Mouse (Mus musculus) midbrain, embryonic 15.5 days (tissue): ENCODE measurements around the gene Ulk4. TPM values are rescaled to one million over a fixed set of nuclear protein-coding genes. Genes with fewer than 3 reads are reported as not detected.
A peak's percentile ranks its signal among the peaks of the same experiment; 100 is the strongest.

Source experiments
- ATAC-seq: fragments of 200-750 bp; cut with Nextera tagmentation; replicated peaks from 2 replicates; pipeline ENCODE4 v1.8.0; 2017; ENCODE audit warnings: moderate TSS enrichment
- H3K27ac ChIP-seq: fragments of 300-500 bp; sonication (generic); 2 replicates; pipeline ENCODE4 v1.5.1; 2015; ENCODE audit warnings: mild to moderate bottlenecking, inconsistent platforms
- H3K27me3 ChIP-seq: fragments of 300-500 bp; sonication (generic); replicated peaks from 2 replicates; pipeline ENCODE4 v1.6.1; 2015; ENCODE audit warnings: inconsistent platforms
- H3K36me3 ChIP-seq: fragments of 300-500 bp; sonication (generic); replicated peaks from 2 replicates; pipeline ENCODE4 v1.6.1; 2015; ENCODE audit warnings: inconsistent platforms
- H3K4me1 ChIP-seq: fragments of 300-500 bp; sonication (generic); 2 replicates; pipeline ENCODE4 v1.6.1; 2015; ENCODE audit warnings: inconsistent platforms
- H3K4me2 ChIP-seq: fragments of 300-500 bp; sonication (generic); 2 replicates; pipeline ENCODE4 v1.6.1; 2015; ENCODE audit warnings: inconsistent platforms, mild to moderate bottlenecking, moderate library complexity
- H3K4me3 ChIP-seq: fragments of 300-500 bp; sonication (generic); 2 replicates; pipeline ENCODE4 v1.5.1; 2015; ENCODE audit warnings: mild to moderate bottlenecking, inconsistent platforms
- H3K9ac ChIP-seq: fragments of 300-500 bp; sonication (generic); 2 replicates; pipeline ENCODE4 v1.6.1; 2015; ENCODE audit warnings: mild to moderate bottlenecking, inconsistent platforms
- H3K9me3 ChIP-seq: fragments of 300-500 bp; sonication (generic); 2 replicates; pipeline ENCODE4 v1.6.1; 2016; ENCODE audit warnings: inconsistent platforms
- WGBS: fragments of 180-500 bp; shearing (Covaris S2); methylation state at CpG from one replicate; pipeline ENCODE4 v1.1.7; 2015; ENCODE audit warnings: mixed read lengths; 5-methylcytosine and 5-hydroxymethylcytosine counted together
- polyA plus RNA-seq: library from polyadenylated mRNA; unstranded; fragments of >200 nt; fragmentation: Nextera tagmentation; extraction: Ambion mirVana; gene quantifications from 2 replicates; pipeline ENCODE4 v1.2.1, GENCODE M21; 2015

Ulk4 gene
- polyA plus RNA-seq, 1 experiment from 2014 or later: 92.9 TPM

- no peak overlapping the region for H3K4me2 ChIP-seq
- no peaks in the 10 kb centered on the region for H3K9me3 ChIP-seq
- no peak for ATAC-seq
These were observed 115.0 kb downstream of the Ulk4 start for GRCm38 (mm10) chr9:121161818-121162565.

GRCm38 (mm10) chr9:121156253-121156831 lies 120.7 kb downstream of the Ulk4 start:
- ATAC-seq: no peak
- H3K27me3 ChIP-seq: no peaks in the 10 kb centered on the region
- H3K27ac ChIP-seq: no peak overlapping the region
- no peak overlapping the region for H3K4me2 ChIP-seq
- WGBS: 79% methylated on average over 9 of the region's 9 CpGs
- H3K4me3 ChIP-seq: no peak overlapping the region
- no peaks in the 10 kb centered on the region for H3K36me3 ChIP-seq
- H3K9ac ChIP-seq: no peak overlapping the region
- no peaks in the 10 kb centered on the region for H3K4me1 ChIP-seq
- H3K9me3 ChIP-seq: no peaks in the 10 kb centered on the region

More at GRCm38 (mm10) chr9:121161818-121162565, 115.0 kb downstream of the Ulk4 start:
- Histone ChIP-seq H3K36me3 (no peaks in the 10 kb centered on the region), H3K4me3 (no peak overlapping the region), H3K4me1 (no peaks in the 10 kb centered on the region), H3K27me3 (no peaks in the 10 kb centered on the region), H3K9ac (no peak overlapping the region), H3K27ac (no peak overlapping the region)
- 92% methylated on average over 12 of the region's 12 CpGs for WGBS

DNA sequence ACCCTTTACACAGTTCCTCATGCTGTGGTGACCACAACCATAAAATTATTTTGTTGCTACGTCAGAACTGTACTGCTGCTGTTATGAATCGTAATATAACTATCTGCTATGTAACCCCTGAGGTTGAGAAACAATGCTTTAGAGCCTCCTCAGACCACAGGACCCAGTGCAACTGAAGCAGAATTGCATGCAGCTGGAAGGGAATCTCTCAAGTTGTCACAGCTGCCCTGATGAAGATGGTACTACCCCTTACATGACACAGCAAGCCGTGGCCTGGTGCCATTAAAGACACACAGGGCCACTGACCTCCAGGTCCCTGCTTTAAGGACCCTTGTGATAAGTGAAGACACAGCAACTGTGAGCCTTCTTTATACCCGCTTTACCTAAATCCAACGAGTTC lies 123.7 kb downstream of the Ulk4 start:
- H3K4me1 ChIP-seq: peaks cover 8% of the 10 kb centered on the region; the same call in 1 of the 2 replicates
- no peak for ATAC-seq
- H3K9ac ChIP-seq: no peak overlapping the region
- no peak overlapping the region for H3K4me3 ChIP-seq
- no peaks in the 10 kb centered on the region for H3K9me3 ChIP-seq
- 94% methylated on average over 5 of the region's 5 CpGs for WGBS
- H3K36me3 ChIP-seq: no peaks in the 10 kb centered on the region
- no peak overlapping the region for H3K4me2 ChIP-seq
- no peak overlapping the region for H3K27ac ChIP-seq
- no peaks in the 10 kb centered on the region for H3K27me3 ChIP-seq

DNA sequence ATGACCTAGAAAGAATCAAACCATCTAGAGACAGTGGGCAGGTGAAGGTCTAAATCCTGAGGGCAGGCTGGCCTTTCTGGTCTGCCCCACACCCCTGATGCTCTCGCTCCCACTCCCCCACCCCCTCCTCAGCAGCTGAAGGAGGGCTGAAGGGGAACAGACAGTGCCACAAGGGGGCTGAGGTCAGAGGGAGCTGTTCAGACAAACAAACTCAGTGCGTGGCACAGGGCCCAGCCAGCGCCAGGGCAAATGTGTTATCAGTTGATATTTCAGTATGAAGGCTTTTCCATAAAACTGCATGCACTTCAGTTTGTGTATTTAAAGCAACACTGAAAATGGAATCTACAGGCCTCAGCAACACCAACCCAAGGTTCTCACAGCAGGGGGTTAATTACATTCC lies 128.4 kb downstream of the Ulk4 start:
- H3K9me3 ChIP-seq: no peaks in the 10 kb centered on the region
- 17% methylated on average over 3 of the region's 3 CpGs for WGBS
- no peaks in the 10 kb centered on the region for H3K36me3 ChIP-seq
- no peak overlapping the region for H3K4me2 ChIP-seq
- no peaks in the 10 kb centered on the region for H3K27me3 ChIP-seq
- H3K27ac ChIP-seq: no peak overlapping the region
- no peak overlapping the region for H3K4me3 ChIP-seq
- no peak overlapping the region for H3K9ac ChIP-seq
- H3K4me1 ChIP-seq: peaks cover 9% of the 10 kb centered on the region; the same call in 1 of the 2 replicates
- no peak for ATAC-seq

- H3K4me1 ChIP-seq: no peaks in the 10 kb centered on the region
- no peak for ATAC-seq
- H3K36me3 ChIP-seq: no peaks in the 10 kb centered on the region
- no peak overlapping the region for H3K9ac ChIP-seq
- H3K9me3 ChIP-seq: no peaks in the 10 kb centered on the region
- H3K4me2 ChIP-seq: no peak overlapping the region
- WGBS: 88% methylated on average over 6 of the region's 6 CpGs
- H3K27me3 ChIP-seq: no peaks in the 10 kb centered on the region
- H3K27ac ChIP-seq: no peak overlapping the region
- no peak overlapping the region for H3K4me3 ChIP-seq
These were observed 133.8 kb downstream of the Ulk4 start for GRCm38 (mm10) chr9:121143208-121143607.

GRCm38 (mm10) chr9:121132549-121132948 lies 144.4 kb downstream of the Ulk4 start:
- no peak overlapping the region for H3K27ac ChIP-seq
- H3K27me3 ChIP-seq: no peaks in the 10 kb centered on the region
- ATAC-seq: no peak
- no peaks in the 10 kb centered on the region for H3K9me3 ChIP-seq
- no peak overlapping the region for H3K9ac ChIP-seq
- no peak overlapping the region for H3K4me2 ChIP-seq
- no peaks in the 10 kb centered on the region for H3K4me1 ChIP-seq
- WGBS: 78% methylated on average over 6 of the region's 6 CpGs
- H3K36me3 ChIP-seq: no peaks in the 10 kb centered on the region
- H3K4me3 ChIP-seq: no peak overlapping the region

- 68% methylated on average over 2 of the region's 2 CpGs for WGBS
- H3K4me1 ChIP-seq: peaks cover 4% of the 10 kb centered on the region; the same call in 1 of the 2 replicates
- no peak overlapping the region for H3K4me2 ChIP-seq
- no peak for ATAC-seq
- no peak overlapping the region for H3K27ac ChIP-seq
- H3K9me3 ChIP-seq: no peaks in the 10 kb centered on the region
- H3K4me3 ChIP-seq: no peak overlapping the region
- H3K27me3 ChIP-seq: no peaks in the 10 kb centered on the region
- no peak overlapping the region for H3K9ac ChIP-seq
- H3K36me3 ChIP-seq: no peaks in the 10 kb centered on the region
These were observed 147.5 kb downstream of the Ulk4 start for GRCm38 (mm10) chr9:121129533-121129932.

DNA sequence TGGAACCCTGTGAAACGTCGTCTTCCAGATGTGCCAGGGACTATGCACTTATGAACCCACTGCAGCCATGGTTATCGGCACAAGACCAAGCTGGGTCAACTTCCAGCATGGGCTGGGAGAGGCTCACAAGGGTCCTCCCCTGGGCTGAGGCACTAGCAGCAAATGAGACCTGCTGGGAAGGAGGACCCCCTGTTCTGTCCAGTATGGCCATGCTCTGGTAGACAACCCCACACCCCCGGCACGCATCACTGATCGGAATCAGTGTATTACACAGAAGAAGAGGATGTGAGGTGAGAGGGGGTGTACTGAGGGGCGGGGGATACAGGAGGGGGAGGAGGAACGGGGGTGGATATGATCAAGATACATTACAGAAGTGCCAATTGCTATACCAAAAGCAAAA lies 148.1 kb downstream of the Ulk4 start:
- ATAC-seq: no peak
- Histone ChIP-seq H3K4me1 (peaks cover 4% of the 10 kb centered on the region; the same call in 1 of the 2 replicates), H3K36me3 (no peaks in the 10 kb centered on the region), H3K9ac (no peak overlapping the region), H3K27me3 (no peaks in the 10 kb centered on the region), H3K9me3 (no peaks in the 10 kb centered on the region), H3K4me3 (no peak overlapping the region), H3K4me2 (no peak overlapping the region), H3K27ac (no peak overlapping the region)
- WGBS: 83% methylated on average over 8 of the region's 8 CpGs

- H3K4me1 ChIP-seq: peaks cover 4% of the 10 kb centered on the region; the same call in 1 of the 2 replicates
- no peaks in the 10 kb centered on the region for H3K36me3 ChIP-seq
- WGBS: 52% methylated on average over 2 of the region's 2 CpGs
- ATAC-seq: peak; percentile 81; the same call in 1 of the 2 replicates
- H3K9me3 ChIP-seq: no peaks in the 10 kb centered on the region
- H3K27ac ChIP-seq: 0 out of 2 replicates have a peak overlapping the region, but pooled peaks have one; percentile 9
- H3K4me3 ChIP-seq: no peak overlapping the region
- H3K4me2 ChIP-seq: no peak overlapping the region
- no peaks in the 10 kb centered on the region for H3K27me3 ChIP-seq
- H3K9ac ChIP-seq: no peak overlapping the region
These were observed 150.0 kb downstream of the Ulk4 start for GRCm38 (mm10) chr9:121127025-121127424.

DNA sequence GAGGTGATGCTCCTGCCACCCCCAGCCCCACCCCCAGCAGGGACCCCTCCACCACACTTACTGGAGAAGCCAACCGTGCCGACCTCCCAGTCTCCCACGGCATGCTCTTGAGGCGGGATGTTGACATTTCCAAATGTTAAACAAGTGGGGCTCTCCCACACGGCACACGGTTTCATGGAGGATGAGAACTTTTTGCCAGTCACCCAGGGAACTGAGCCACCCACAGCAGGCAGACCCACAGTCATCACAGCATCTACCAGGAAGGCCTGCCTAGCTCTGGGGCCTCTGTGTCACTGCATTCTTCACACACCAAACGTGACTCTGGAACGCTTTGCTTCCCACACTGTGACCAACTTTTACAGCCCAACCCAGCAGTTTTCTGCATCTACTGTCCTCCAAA lies 152.3 kb downstream of the Ulk4 start:
- no peak overlapping the region for H3K27ac ChIP-seq
- H3K27me3 ChIP-seq: no peaks in the 10 kb centered on the region
- H3K36me3 ChIP-seq: no peaks in the 10 kb centered on the region
- no peak overlapping the region for H3K4me3 ChIP-seq
- WGBS: 86% methylated on average over 8 of the region's 8 CpGs
- H3K9ac ChIP-seq: no peak overlapping the region
- ATAC-seq: no peak
- peaks cover 4% of the 10 kb centered on the region; the same call in 1 of the 2 replicates for H3K4me1 ChIP-seq
- no peaks in the 10 kb centered on the region for H3K9me3 ChIP-seq
- no peak overlapping the region for H3K4me2 ChIP-seq

DNA sequence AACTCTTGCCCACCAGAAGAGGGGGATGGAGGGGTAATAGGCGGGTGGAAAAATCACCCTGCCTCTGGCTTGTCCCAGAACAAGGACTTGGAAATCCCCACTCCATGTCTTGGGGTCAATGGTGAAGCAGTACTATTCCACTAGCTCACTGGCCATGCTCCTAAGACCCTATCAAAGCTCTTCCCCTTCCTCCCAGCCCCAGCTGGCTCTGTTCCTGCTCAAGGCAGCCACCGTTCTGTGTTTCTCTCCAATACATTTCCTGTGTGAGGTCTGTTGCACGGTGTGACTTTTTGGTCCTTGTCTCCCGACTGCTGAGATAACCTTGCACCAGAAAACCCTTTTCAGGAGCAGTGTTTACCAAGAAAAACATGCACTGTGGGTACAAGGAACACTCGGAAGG lies 155.0 kb downstream of the Ulk4 start:
- H3K9me3 ChIP-seq: no peaks in the 10 kb centered on the region
- no peak overlapping the region for H3K27ac ChIP-seq
- no peak for ATAC-seq
- 78% methylated on average over 5 of the region's 5 CpGs for WGBS
- H3K4me2 ChIP-seq: no peak overlapping the region
- peaks cover 2% of the 10 kb centered on the region; the same call in 1 of the 2 replicates for H3K4me1 ChIP-seq
- no peaks in the 10 kb centered on the region for H3K36me3 ChIP-seq
- H3K27me3 ChIP-seq: no peaks in the 10 kb centered on the region
- H3K4me3 ChIP-seq: no peak overlapping the region
- H3K9ac ChIP-seq: no peak overlapping the region

GRCm38 (mm10) chr9:121117936-121118335 lies 159.1 kb downstream of the Ulk4 start:
- Histone ChIP-seq H3K9me3 (no peaks in the 10 kb centered on the region), H3K36me3 (no peaks in the 10 kb centered on the region), H3K9ac (no peak overlapping the region), H3K4me2 (no peak overlapping the region), H3K4me1 (0 out of 2 replicates have a peak, but pooled peaks cover 4% of the 10 kb centered on the region), H3K27me3 (no peaks in the 10 kb centered on the region), H3K27ac (no peak overlapping the region), H3K4me3 (no peak overlapping the region)
- WGBS: 82% methylated on average over 4 of the region's 4 CpGs
- ATAC-seq: no peak

DNA sequence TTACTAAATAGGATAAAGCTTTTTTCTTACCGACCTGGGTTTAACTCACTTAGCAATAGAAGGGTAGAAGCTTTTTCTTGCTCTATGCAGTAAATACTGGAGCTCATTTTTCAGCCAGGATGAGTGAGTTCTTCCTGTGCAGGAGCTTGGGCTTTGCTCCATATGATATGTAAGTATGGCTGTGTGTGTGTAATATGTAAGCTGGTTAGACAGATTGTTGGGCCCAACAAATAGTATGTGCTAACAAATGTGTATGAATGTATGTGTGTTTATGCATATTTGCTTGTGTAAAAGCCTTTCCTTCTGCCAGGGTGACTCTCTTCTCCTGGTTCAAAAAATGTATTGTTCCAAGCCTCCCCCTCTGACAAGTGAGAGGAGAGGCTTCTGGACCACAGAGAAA lies 164.9 kb downstream of the Ulk4 start:
- H3K4me1 ChIP-seq: peaks cover 23% of the 10 kb centered on the region; the same call in 1 of the 2 replicates
- no peaks in the 10 kb centered on the region for H3K27me3 ChIP-seq
- H3K36me3 ChIP-seq: no peaks in the 10 kb centered on the region
- H3K9ac ChIP-seq: no peak overlapping the region
- H3K9me3 ChIP-seq: no peaks in the 10 kb centered on the region
- WGBS: 40% methylated on average over 1 of the region's 1 CpGs
- H3K4me2 ChIP-seq: no peak overlapping the region
- no peak overlapping the region for H3K4me3 ChIP-seq
- ATAC-seq: no peak
- H3K27ac ChIP-seq: no peak overlapping the region
